Mouse (Mus musculus) mouse embryonic stem cell (cell line): ENCODE measurements at regions not wholly inside any gene's neighbourhood (a gene's known extent, or its start where the extent isn't known, plus 50 kb on each side); places are given as distances from the start of the nearest gene placed in this dataset.

ENCODE experiments used
- in situ Hi-C, 2 experiments: fragments of 300-500 bp; cut with MboI; formaldehyde crosslinking; loops; 1 replicate in 1 of 2; 3 replicates in 1 of 2; pipeline ENCODE4 v1.14.3; 2019 to 2020; ENCODE audit warnings: low sequenced_read_pairs in 2 of 2, low pct_unique_long_range_greater_than_20kb in 1 of 2, mixed read lengths in 1 of 2; ENCODE audit not compliant: unreplicated experiment in 1 of 2

DNA sequence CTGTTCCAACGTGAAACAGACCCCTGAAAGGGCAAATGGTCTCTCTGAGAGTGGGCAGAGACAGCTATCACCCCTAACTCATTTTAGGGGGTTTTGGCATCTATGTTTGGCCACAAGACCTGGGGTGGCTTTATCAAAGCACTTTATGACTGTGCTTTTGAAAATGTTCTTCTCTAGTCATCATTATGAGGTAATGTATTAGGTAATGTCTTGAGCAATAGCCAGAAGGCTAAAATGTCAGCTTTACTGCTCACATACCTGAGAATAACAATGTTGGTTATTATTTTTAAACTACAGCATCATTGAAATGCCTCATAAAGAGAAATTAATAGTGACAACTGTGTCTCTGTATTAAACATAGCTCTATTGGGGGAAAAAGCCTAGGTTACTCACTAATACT is 129.9 kb upstream of the Rnd3 start:
- in situ Hi-C loops: no loop called here

- in situ Hi-C loops: no loop called here
These were observed 129.4 kb upstream of the Rnd3 start for GRCm38 (mm10) chr2:51278356-51278755.

DNA sequence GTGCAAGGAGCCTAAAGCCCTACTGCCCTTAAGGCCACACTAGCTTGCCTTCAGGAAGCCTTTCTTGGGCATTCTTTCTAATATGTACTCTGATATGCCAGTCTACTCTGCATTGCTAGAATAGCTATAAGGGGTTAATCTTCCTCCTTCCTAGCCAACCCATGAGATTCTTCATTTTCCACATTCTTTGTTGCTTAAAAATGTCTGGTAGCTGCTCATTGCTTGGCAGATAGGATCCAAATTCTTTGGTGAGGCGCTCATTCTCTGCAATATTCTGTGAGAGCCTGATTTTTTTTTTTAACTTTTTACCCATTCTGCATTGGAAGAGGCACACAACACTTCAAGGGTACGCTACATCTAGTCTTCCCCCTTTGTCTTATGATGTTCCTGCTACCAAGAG is 127.7 kb upstream of the Rnd3 start:
- in situ Hi-C loops: no loop called here

- in situ Hi-C loops: no loop called here
These were observed 124.4 kb upstream of the Rnd3 start for GRCm38 (mm10) chr2:51273300-51273699.

- in situ Hi-C loops: no loop called here
These were observed 119.6 kb upstream of the Rnd3 start for GRCm38 (mm10) chr2:51268532-51268931.

DNA sequence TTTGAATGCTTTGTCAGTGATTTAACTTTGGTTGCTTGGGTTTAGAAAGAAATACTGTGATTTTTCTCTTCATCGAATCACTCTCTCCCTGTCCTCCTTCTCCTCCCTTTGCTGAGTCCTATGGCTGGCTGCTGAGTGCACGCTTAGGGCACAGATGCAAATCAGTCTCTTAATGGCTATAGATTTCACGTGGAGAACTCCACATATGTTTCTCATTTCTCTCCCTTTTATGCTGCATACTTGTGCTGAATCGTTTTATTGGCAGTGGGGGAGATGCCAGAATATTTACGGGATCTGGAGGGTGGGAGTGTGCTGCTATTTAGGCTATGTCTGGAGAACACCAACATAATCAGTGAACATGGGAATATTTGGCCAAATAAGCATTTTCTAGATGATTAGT is 118.8 kb upstream of the Rnd3 start:
- in situ Hi-C loops: no loop called here

GRCm38 (mm10) chr2:51262506-51262905 is 113.6 kb upstream of the Rnd3 start:
- in situ Hi-C loops: no loop called here

GRCm38 (mm10) chr2:51250798-51251197 is 101.9 kb upstream of the Rnd3 start:
- in situ Hi-C loops: no loop called here

GRCm38 (mm10) chr2:51241573-51241972 is 92.7 kb upstream of the Rnd3 start:
- in situ Hi-C loops: no loop called here

DNA sequence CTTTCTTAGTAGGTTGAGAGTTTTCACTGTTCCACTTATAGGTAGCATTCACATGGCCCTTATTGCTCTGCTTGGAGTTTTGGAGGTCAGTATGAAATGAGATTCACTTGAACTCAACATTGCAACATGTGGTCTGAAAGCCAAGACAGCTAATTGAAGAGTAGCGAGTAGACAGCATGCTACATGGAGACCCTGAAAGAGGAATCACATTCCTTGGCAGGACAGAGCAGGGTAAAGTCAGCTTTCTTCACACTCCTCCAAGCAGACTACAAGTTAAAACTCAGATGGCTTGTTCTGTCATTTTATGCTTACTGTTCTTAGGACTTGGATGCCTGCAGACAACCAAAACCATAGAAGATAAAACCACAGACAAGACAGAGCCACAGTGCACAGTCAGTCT is 91.1 kb upstream of the Rnd3 start:
- in situ Hi-C loops: no loop called here

DNA sequence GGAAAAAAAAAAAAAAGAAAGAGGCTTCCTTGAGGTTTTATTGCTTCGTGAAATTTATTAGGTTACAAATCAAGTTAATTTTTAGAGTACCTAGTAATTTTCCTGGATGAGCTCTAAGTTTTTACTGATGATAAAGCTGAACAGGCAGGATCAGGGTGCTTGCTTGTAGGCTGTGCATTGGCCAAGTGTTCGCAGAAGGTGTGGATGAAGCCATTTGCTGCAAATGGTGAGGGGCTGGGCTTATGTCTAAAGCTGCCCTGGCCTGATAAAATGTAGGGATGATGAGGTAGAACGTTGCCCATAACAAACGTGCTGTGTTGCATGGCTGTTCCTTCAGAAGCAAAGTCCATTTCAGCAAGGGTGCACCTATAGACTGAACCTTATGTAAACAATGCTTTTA is 90.1 kb upstream of the Rnd3 start:
- in situ Hi-C loops: no loop called here

DNA sequence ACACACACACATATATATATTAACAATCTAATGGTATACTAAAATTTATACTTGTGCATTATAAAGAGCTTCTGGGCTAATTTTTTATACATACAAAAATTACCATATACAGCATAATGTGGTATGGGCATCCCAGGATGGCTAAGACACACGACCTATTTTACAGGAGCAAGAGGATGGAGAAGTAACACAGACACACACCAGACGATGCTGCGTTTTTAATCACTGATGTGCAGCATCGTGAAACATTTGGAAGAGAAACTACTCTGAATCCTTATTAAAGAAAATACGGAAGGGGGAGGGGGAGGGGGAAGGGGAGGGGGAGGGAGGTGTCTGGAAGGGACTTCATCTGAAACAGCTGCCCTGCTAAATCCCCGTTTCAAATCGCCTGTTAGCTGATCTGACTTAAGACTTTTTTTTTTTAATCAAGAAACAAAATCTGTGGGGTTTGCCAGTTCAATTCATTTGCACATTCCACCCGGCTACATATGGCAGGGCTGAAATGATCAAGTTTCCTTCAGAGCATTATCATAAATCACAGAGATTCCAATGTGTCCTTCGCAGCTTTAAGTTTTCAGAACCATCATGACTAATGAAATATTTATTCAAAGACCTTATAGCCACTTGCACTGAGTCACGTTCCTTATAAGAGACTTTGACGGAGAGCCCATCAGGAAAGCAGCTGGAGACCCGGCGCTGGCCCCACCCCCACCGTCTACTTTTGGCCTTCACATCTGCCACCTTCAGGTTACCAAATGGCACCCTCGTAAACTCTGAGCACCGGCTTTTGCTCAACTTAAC is 89.4 kb upstream of the Rnd3 start:
- in situ Hi-C loops: no loop called here

- in situ Hi-C loops: no loop called here
These were observed 88.5 kb upstream of the Rnd3 start for GRCm38 (mm10) chr2:51237451-51237850.

GRCm38 (mm10) chr2:51236852-51237251 is 87.9 kb upstream of the Rnd3 start:
- in situ Hi-C loops: no loop called here

DNA sequence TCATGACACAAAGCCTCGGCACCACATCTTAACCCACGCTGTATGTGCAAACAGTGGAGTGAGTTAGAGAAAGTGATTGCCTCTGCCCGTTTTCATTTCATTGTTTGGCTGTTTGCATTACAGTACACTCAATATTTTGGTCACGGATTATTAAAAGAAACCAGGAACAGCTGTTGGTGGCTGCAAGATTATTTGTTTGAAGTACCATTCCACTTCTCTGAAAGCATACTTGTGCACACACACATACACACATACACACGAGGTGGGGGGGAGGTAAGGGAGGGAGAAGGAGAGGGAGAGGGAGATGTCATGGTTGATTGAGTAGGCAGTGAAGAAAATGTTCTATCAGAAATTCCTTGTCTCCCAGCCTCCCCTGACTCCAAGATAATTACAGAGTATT is 85.5 kb upstream of the Rnd3 start:
- in situ Hi-C loops: no loop called here

DNA sequence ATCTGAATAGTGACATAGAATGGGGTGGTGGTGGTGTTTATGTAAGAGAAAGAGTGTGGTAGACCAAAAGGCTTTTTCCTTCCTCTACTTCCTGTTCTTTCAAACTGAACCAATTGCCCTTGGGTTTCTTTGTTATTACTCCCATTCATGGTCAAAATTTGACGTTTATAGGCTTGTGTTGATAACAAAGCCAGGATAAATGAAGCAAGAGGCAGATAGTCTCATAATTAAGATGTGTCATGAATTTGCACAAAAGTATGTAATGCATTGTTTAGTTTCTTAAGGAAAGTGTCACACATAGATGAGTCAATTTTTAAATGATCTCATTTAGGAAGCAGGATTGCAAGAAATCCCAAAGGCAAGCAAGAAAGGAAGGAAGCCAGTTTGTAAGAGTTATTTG is 73.9 kb upstream of the Rnd3 start:
- in situ Hi-C loops: no loop called here

DNA sequence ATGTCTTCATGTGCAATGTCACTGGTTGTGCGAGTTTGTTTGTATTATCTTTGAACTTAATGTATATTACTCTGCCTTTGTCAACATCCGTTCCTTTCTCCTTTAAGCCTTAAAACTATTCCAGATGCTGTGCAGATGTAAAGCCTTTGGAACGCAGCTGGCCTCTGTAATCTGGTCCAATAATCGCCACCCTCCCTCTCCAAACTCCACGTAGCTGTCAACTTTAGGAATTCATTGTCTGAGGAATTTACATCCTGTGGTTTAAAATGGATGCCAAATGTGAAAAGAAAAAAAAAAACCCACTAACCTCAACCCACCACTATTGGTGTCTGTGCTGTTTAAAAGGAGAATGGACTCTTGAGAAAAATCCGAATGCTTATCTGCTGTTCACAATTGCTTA is 70.8 kb upstream of the Rnd3 start:
- in situ Hi-C loops: no loop called here

DNA sequence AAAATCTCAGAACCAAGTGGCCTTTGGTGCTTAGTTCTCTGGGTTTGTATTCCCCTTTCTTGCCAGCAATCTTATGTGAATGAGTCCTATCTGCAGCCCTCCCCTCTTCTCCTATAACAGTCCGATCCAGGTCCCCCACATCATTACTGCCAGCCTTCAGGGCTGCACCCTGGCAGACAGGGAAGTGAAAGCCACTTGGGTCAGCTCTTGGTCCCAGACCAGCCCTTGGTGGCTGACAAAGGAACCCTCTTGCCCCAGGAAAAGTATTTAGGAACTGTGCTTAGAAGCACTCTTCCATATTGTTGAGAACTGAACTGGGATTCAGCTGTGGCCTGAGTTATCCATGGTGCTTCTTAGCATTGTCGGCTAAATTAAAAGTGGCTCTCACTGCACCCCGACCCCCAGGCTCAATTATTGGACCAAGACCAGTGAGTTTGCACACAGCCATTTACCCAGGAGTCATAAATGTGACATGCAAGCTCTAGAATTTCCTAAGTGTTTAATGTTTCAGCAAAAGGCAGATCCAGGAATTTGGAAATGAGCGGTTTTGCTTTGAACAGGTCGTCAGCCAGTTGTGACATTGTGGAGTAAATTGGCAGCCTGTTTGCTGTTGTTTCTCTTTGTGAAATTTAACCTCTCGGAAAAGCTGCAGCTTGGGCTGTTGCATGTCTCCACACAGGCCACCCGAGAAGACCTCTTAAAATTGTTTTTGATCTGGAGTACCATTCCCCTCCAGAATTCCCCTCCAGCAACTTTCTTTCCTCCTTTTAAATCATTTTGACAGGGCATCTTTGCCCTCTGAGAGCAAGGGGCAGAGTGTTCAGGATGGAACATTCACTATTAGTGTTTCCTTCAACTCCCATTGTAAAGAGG is 58.5 kb upstream of the Rnd3 start:
- in situ Hi-C loops: no loop called here

GRCm38 (mm10) chr2:51206332-51206731 is 57.4 kb upstream of the Rnd3 start:
- in situ Hi-C loops: no loop called here
